Mouse (Mus musculus): Measurements from ENCODE around the gene Hist3h2a. TPM values are rescaled to one million over a fixed set of nuclear protein-coding genes. Genes with fewer than 3 reads are reported as not detected.
A peak's percentile ranks its signal among the peaks of the same experiment; 100 is the strongest.

Gene Hist3h2a
- polyA plus RNA-seq, 2 experiments = 25.4 to 28.2 TPM

GRCm38 (mm10) chr11:58993091-58993670 lies 38.7 kb downstream of the Hist3h2a start:
- Histone ChIP-seq H3K9ac (ENCODE audit: low read depth, low read length, severe bottlenecking) (no peak overlapping the region), H3K27ac (replicated peaks; ENCODE audit: low read depth, low read length) (no peak overlapping the region), H3K36me3 (ENCODE audit: control insufficient read depth, insufficient read depth, low read length) (peaks cover 33% of the 10 kb centered on the region), H3K4me1 (ENCODE audit: control insufficient read depth, insufficient read depth, low read length) (no peaks in the 10 kb centered on the region), H3K4me3 (replicated peaks; ENCODE audit: low read length) (no peak overlapping the region), H3K27me3 (ENCODE audit: control insufficient read depth, insufficient read depth, low read length) (0 out of 2 replicates have a peak, but pooled peaks cover 9% of the 10 kb centered on the region), H3K9me3 (ENCODE audit: control insufficient read depth, low read length) (no peaks in the 10 kb centered on the region), H3K4me2 (replicated peaks; ENCODE audit: low read depth, low read length, severe bottlenecking) (no peak overlapping the region)
- DNase-seq (ENCODE audit: low spot score) = no peak
- 76% methylated on average over 6 of the region's 6 CpGs for WGBS
- no peak for ATAC-seq (ENCODE audit: low FRiP score, low read depth)
- TF ChIP-seq POLR2A (IDR thresholded peaks at IDR 0.05; ENCODE audit: borderline replicate concordance, extremely low read depth, insufficient read depth, insufficient read length) = no peak

GRCm38 (mm10) chr11:58994337-58994826 lies 39.9 kb downstream of the Hist3h2a start:
- Histone ChIP-seq H3K27me3 (ENCODE audit: control insufficient read depth, insufficient read depth, low read length) (0 out of 2 replicates have a peak, but pooled peaks cover 9% of the 10 kb centered on the region), H3K36me3 (ENCODE audit: control insufficient read depth, insufficient read depth, low read length) (peaks cover 21% of the 10 kb centered on the region), H3K9ac (ENCODE audit: low read depth, low read length, severe bottlenecking) (peak overlapping the region; percentile 13; the same call in 1 of the 2 replicates), H3K4me3 (replicated peaks; ENCODE audit: low read length) (peak overlapping the region; percentile 29), H3K4me2 (replicated peaks; ENCODE audit: low read depth, low read length, severe bottlenecking) (peak overlapping the region; percentile 50), H3K27ac (replicated peaks; ENCODE audit: low read depth, low read length) (no peak overlapping the region), H3K9me3 (ENCODE audit: control insufficient read depth, low read length) (no peaks in the 10 kb centered on the region), H3K4me1 (ENCODE audit: control insufficient read depth, insufficient read depth, low read length) (no peaks in the 10 kb centered on the region)
- TF ChIP-seq POLR2A (IDR thresholded peaks at IDR 0.05; ENCODE audit: borderline replicate concordance, extremely low read depth, insufficient read depth, insufficient read length) = no peak
- DNase-seq (ENCODE audit: low spot score) (peak; percentile 31), ATAC-seq (ENCODE audit: low FRiP score, low read depth) (peak; percentile 47; the same call in 1 of the 2 replicates)
- WGBS = 1% methylated on average over 27 of the region's 35 CpGs

- TF ChIP-seq POLR2A (IDR thresholded peaks at IDR 0.05; ENCODE audit: borderline replicate concordance, extremely low read depth, insufficient read depth, insufficient read length) = no peak
- H3K4me3 ChIP-seq (replicated peaks; ENCODE audit: low read length) = no peak overlapping the region
- no peak overlapping the region for H3K9ac ChIP-seq (ENCODE audit: low read depth, low read length, severe bottlenecking)
- no peaks in the 10 kb centered on the region for H3K4me1 ChIP-seq (ENCODE audit: control insufficient read depth, insufficient read depth, low read length)
- ATAC-seq (ENCODE audit: low FRiP score, low read depth) (no peak), DNase-seq (ENCODE audit: low spot score) (no peak)
- no peak overlapping the region for H3K27ac ChIP-seq (replicated peaks; ENCODE audit: low read depth, low read length)
- WGBS = 83% methylated on average over 9 of the region's 9 CpGs
- no peaks in the 10 kb centered on the region for H3K9me3 ChIP-seq (ENCODE audit: control insufficient read depth, low read length)
- H3K27me3 ChIP-seq (ENCODE audit: control insufficient read depth, insufficient read depth, low read length) = 0 out of 2 replicates have a peak, but pooled peaks cover 9% of the 10 kb centered on the region
- H3K36me3 ChIP-seq (ENCODE audit: control insufficient read depth, insufficient read depth, low read length) = peaks cover 14% of the 10 kb centered on the region
- H3K4me2 ChIP-seq (replicated peaks; ENCODE audit: low read depth, low read length, severe bottlenecking) = no peak overlapping the region
Observed at GRCm38 (mm10) chr11:58995061-58995806, 40.7 kb downstream of the Hist3h2a start.

GRCm38 (mm10) chr11:58995807-58996370 lies 41.4 kb downstream of the Hist3h2a start:
- Histone ChIP-seq H3K36me3 (ENCODE audit: control insufficient read depth, insufficient read depth, low read length) (peaks cover 8% of the 10 kb centered on the region), H3K4me2 (replicated peaks; ENCODE audit: low read depth, low read length, severe bottlenecking) (no peak overlapping the region), H3K4me3 (replicated peaks; ENCODE audit: low read length) (no peak overlapping the region), H3K27me3 (ENCODE audit: control insufficient read depth, insufficient read depth, low read length) (0 out of 2 replicates have a peak, but pooled peaks cover 9% of the 10 kb centered on the region), H3K27ac (replicated peaks; ENCODE audit: low read depth, low read length) (no peak overlapping the region), H3K9me3 (ENCODE audit: control insufficient read depth, low read length) (no peaks in the 10 kb centered on the region), H3K9ac (ENCODE audit: low read depth, low read length, severe bottlenecking) (no peak overlapping the region), H3K4me1 (ENCODE audit: control insufficient read depth, insufficient read depth, low read length) (no peaks in the 10 kb centered on the region)
- no peak for DNase-seq (ENCODE audit: low spot score)
- no peak for TF ChIP-seq POLR2A (IDR thresholded peaks at IDR 0.05; ENCODE audit: borderline replicate concordance, extremely low read depth, insufficient read depth, insufficient read length)
- ATAC-seq (ENCODE audit: low FRiP score, low read depth) = no peak
- WGBS = 51% methylated on average over 12 of the region's 12 CpGs

GRCm38 (mm10) chr11:58997541-58997940 lies 43.1 kb downstream of the Hist3h2a start:
- Histone ChIP-seq H3K9ac (ENCODE audit: low read depth, low read length, severe bottlenecking) (no peak overlapping the region), H3K4me1 (ENCODE audit: control insufficient read depth, insufficient read depth, low read length) (no peaks in the 10 kb centered on the region), H3K9me3 (ENCODE audit: control insufficient read depth, low read length) (no peaks in the 10 kb centered on the region), H3K27ac (replicated peaks; ENCODE audit: low read depth, low read length) (no peak overlapping the region), H3K27me3 (ENCODE audit: control insufficient read depth, insufficient read depth, low read length) (0 out of 2 replicates have a peak, but pooled peaks cover 9% of the 10 kb centered on the region), H3K4me3 (replicated peaks; ENCODE audit: low read length) (no peak overlapping the region), H3K4me2 (replicated peaks; ENCODE audit: low read depth, low read length, severe bottlenecking) (no peak overlapping the region), H3K36me3 (ENCODE audit: control insufficient read depth, insufficient read depth, low read length) (no peaks in the 10 kb centered on the region)
- ATAC-seq (ENCODE audit: low FRiP score, low read depth) (no peak), DNase-seq (ENCODE audit: low spot score) (no peak)
- WGBS = 83% methylated on average over 5 of the region's 5 CpGs
- no peak for TF ChIP-seq POLR2A (IDR thresholded peaks at IDR 0.05; ENCODE audit: borderline replicate concordance, extremely low read depth, insufficient read depth, insufficient read length)
